Mouse (Mus musculus) spleen, adult 2 months (tissue): ENCODE results near the gene Dirc2.

Experiments
- CTCF ChIP-seq: fragments of 200-500 bp; IDR thresholded peaks from 2 replicates; pipeline ENCODE4 v1.5.1; 2011; ENCODE audit warnings: mild to moderate bottlenecking, inconsistent platforms; ENCODE audit not compliant: insufficient read depth, insufficient read length, insufficient replicate concordance; ENCODE audit errors: extremely low read depth
- POLR2A ChIP-seq: fragments of 200-500 bp; IDR thresholded peaks from 2 replicates; pipeline ENCODE4 v1.6.1; 2011; ENCODE audit warnings: low read depth, low read length, inconsistent platforms

GRCm38 (mm10) chr16:35787568-35788189 is 18.5 kb upstream of the Dirc2 start:
- TF ChIP-seq CTCF: no peak
- no peak for TF ChIP-seq POLR2A
